Mouse (Mus musculus) right cerebral cortex, postnatal 4 days (tissue): ENCODE measurements at regions not wholly inside any gene's neighbourhood (a gene's known extent, or its start where the extent isn't known, plus 50 kb on each side); places are given as distances from the start of the nearest gene placed in this dataset.
A peak's percentile ranks its signal among the peaks of the same experiment; 100 is the strongest.

Experiments
- DNase-seq: peaks from one replicate; pipeline ENCODE4 v3.0.0-alpha.2; 2022

GRCm38 (mm10) chr4:131511586-131511985 lies 326.5 kb downstream of the Ptpru start:
- DNase-seq = no peak

- DNase-seq = no peak
These were observed 325.3 kb downstream of the Ptpru start for GRCm38 (mm10) chr4:131512768-131513167.

- peak; percentile 35 for DNase-seq
These were observed 317.3 kb downstream of the Ptpru start for GRCm38 (mm10) chr4:131520636-131521306.

GRCm38 (mm10) chr4:131521307-131521651 lies 316.8 kb downstream of the Ptpru start:
- no peak for DNase-seq

- DNase-seq = no peak
These were observed 312.9 kb downstream of the Ptpru start for GRCm38 (mm10) chr4:131525236-131525635.

GRCm38 (mm10) chr4:131530491-131530890 lies 307.6 kb downstream of the Ptpru start:
- DNase-seq = no peak

GRCm38 (mm10) chr4:131531003-131531402 lies 307.1 kb downstream of the Ptpru start:
- no peak for DNase-seq

GRCm38 (mm10) chr4:131534831-131535230 lies 303.3 kb downstream of the Ptpru start:
- no peak for DNase-seq

GRCm38 (mm10) chr4:131538237-131538636 lies 299.9 kb downstream of the Ptpru start:
- DNase-seq = no peak

GRCm38 (mm10) chr4:131546422-131547200 lies 291.5 kb downstream of the Ptpru start:
- no peak for DNase-seq

GRCm38 (mm10) chr4:131549581-131549980 lies 288.5 kb downstream of the Ptpru start:
- no peak for DNase-seq

- no peak for DNase-seq
These were observed 279.6 kb downstream of the Ptpru start for GRCm38 (mm10) chr4:131558513-131558912.

- no peak for DNase-seq
These were observed 274.2 kb downstream of the Ptpru start for GRCm38 (mm10) chr4:131563851-131564250.

GRCm38 (mm10) chr4:131565203-131565602 lies 272.9 kb downstream of the Ptpru start:
- no peak for DNase-seq

- no peak for DNase-seq
These were observed 270.8 kb downstream of the Ptpru start for GRCm38 (mm10) chr4:131567241-131567640.

- no peak for DNase-seq
These were observed 268.9 kb downstream of the Ptpru start for GRCm38 (mm10) chr4:131569156-131569555.

- DNase-seq = peak; percentile 11
These were observed 260.5 kb downstream of the Ptpru start for GRCm38 (mm10) chr4:131577571-131577970.

- DNase-seq = no peak
These were observed 252.1 kb downstream of the Ptpru start for GRCm38 (mm10) chr4:131585946-131586345.

GRCm38 (mm10) chr4:131587536-131587935 lies 250.6 kb downstream of the Ptpru start:
- DNase-seq = no peak

GRCm38 (mm10) chr4:131590136-131590535 lies 248.0 kb downstream of the Ptpru start:
- DNase-seq = no peak

- no peak for DNase-seq
These were observed 246.6 kb downstream of the Ptpru start for GRCm38 (mm10) chr4:131591456-131591855.

GRCm38 (mm10) chr4:131597996-131598395 lies 240.1 kb downstream of the Ptpru start:
- no peak for DNase-seq

- no peak for DNase-seq
These were observed 223.7 kb downstream of the Ptpru start for GRCm38 (mm10) chr4:131614434-131614833.

- DNase-seq = peak; percentile 55
These were observed 222.5 kb downstream of the Ptpru start for GRCm38 (mm10) chr4:131615587-131615986.
